Mouse (Mus musculus) ES-E14 (cell line): ENCODE results near the gene Ush2a.

Source experiments
- CHD2 ChIP-seq: IDR thresholded peaks from 2 replicates; pipeline ENCODE4 v1.6.1; 2014; ENCODE audit warnings: mild to moderate bottlenecking, low read depth, low read length, inconsistent platforms
- HCFC1 ChIP-seq: IDR thresholded peaks from 2 replicates; pipeline ENCODE4 v1.6.1; 2012; ENCODE audit warnings: low read length, inconsistent platforms, borderline replicate concordance; ENCODE audit not compliant: insufficient read depth
- MAFK ChIP-seq: IDR thresholded peaks from 2 replicates; pipeline ENCODE4 v1.6.1; 2014; ENCODE audit warnings: mild to moderate bottlenecking, low read depth, low read length, inconsistent platforms; ENCODE audit not compliant: insufficient read depth
- ZC3H11A ChIP-seq: IDR thresholded peaks from 2 replicates; pipeline ENCODE4 v1.6.1; 2012; ENCODE audit warnings: low read depth, mild to moderate bottlenecking, inconsistent platforms, low read length, borderline replicate concordance
- ZNF384 ChIP-seq: IDR thresholded peaks from 2 replicates; pipeline ENCODE4 v1.6.1; 2012; ENCODE audit warnings: low read depth, low read length, inconsistent platforms

DNA sequence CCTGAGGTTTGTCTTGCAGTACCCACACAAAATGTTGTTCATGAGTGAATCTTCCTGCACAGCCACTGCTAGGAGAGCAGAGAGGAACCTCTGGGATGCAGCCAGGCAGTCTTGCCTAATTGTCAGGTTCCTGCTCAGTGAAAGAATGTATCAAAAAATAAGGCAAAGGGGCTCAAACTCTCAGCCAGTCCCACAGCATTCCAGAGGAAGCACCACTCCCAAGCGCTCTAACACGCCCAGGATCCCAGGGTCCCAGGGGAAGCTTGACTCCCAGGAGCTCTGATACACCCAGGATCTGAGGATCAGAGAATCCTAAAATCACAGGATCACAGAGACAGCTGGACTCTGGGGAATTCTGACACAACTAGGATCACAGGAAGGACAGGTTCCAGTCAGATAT is 434.5 kb downstream of the Ush2a start:
- no peak for TF ChIP-seq ZNF384
- no peak for TF ChIP-seq ZC3H11A
- no peak for TF ChIP-seq MAFK
- no peak for TF ChIP-seq CHD2
- no peak for TF ChIP-seq HCFC1
